In genomic region chr2:76648666-76649141, GRCm38 (mm10) we compare ENCODE assay signal across 8 mouse cellular contexts. TPM values are rescaled to one million over a fixed set of nuclear protein-coding genes. Genes with fewer than 3 reads are reported as not detected.
A peak's percentile ranks its signal among the peaks of the same experiment; 100 is the strongest.
DNase-seq lines count a peak whose midpoint lies in the region; ATAC-seq and TF ChIP-seq lines count a peak whose summit lies in the region.

No protein-coding gene starts in this region.

- peak overlapping the region; percentile 85 for H3K4me2 ChIP-seq in embryonic facial prominence, embryonic 14.5 days (ENCODE audit: low read depth, low read length)
- H3K4me2 ChIP-seq in limb, embryonic 12.5 days: peak overlapping the region; percentile 69

- DNase-seq in kidney, adult 2 months: no peak
- no peak for DNase-seq in kidney, adult 18-20 months
- DNase-seq in Muller cell, postnatal 12 days (ENCODE audit: inconsistent ontology term): peak; percentile 33
- DNase-seq in embryonic facial prominence, embryonic 14.5 days (ENCODE audit: low spot score): peak; percentile 27
- DNase-seq in naive thymus-derived CD4-positive, alpha-beta T cell, adult 2 months (ENCODE audit: low read depth): peak; percentile 19
- no peak for DNase-seq in thymus, postnatal 0 days (ENCODE audit: low spot score)
- no peak for DNase-seq in kidney, postnatal 25 days

- peak overlapping the region; percentile 63 for H3K9ac ChIP-seq in embryonic facial prominence, embryonic 14.5 days (ENCODE audit: low read depth, low read length)
- peak overlapping the region; percentile 55 for H3K9ac ChIP-seq in limb, embryonic 12.5 days (replicated peaks)

- no peak for TF ChIP-seq POLR2A in kidney, adult 2 months (IDR thresholded peaks at IDR 0.05; ENCODE audit: low read depth, low read length)

- no peaks in the 10 kb centered on the region for H3K27me3 ChIP-seq in kidney, adult 2 months (replicated peaks; ENCODE audit: control insufficient read depth, insufficient read depth, low read length)
- H3K27me3 ChIP-seq in embryonic facial prominence, embryonic 14.5 days (replicated peaks; ENCODE audit: control insufficient read depth, insufficient read depth, low read length): no peaks in the 10 kb centered on the region
- H3K27me3 ChIP-seq in limb, embryonic 12.5 days: no peaks in the 10 kb centered on the region

- no peaks in the 10 kb centered on the region for H3K9me3 ChIP-seq in embryonic facial prominence, embryonic 14.5 days (ENCODE audit: control insufficient read depth, low read length)
- H3K9me3 ChIP-seq in limb, embryonic 12.5 days: no peaks in the 10 kb centered on the region

- no peak for TF ChIP-seq CTCF in kidney, adult 2 months (conservative IDR thresholded peaks at IDR 0.05; ENCODE audit: insufficient read depth, insufficient read length, low read depth, low read length)

- ATAC-seq in embryonic facial prominence, embryonic 14.5 days (ENCODE audit: low read depth): peak; percentile 16; the same call in 1 of the 2 replicates
- ATAC-seq in limb, embryonic 12.5 days (ENCODE audit: insufficient number of reproducible peaks, insufficient read depth, low FRiP score, low TSS enrichment, low read depth): peak; percentile 40; the same call in 1 of the 2 replicates

- peak overlapping the region; percentile 43 for H3K4me3 ChIP-seq in kidney, adult 2 months (ENCODE audit: insufficient read depth, low read depth, low read length)
- H3K4me3 ChIP-seq in embryonic facial prominence, embryonic 14.5 days (ENCODE audit: low read depth, low read length): peak overlapping the region; percentile 90
- H3K4me3 ChIP-seq in limb, embryonic 12.5 days (replicated peaks): peak overlapping the region; percentile 81

- H3K27ac ChIP-seq in kidney, adult 2 months (ENCODE audit: insufficient read depth, low read depth, low read length): peak overlapping the region; percentile 32; the same call in 1 of the 2 replicates
- H3K27ac ChIP-seq in embryonic facial prominence, embryonic 14.5 days (replicated peaks; ENCODE audit: low read depth, low read length): peak overlapping the region; percentile 79
- H3K27ac ChIP-seq in limb, embryonic 12.5 days: peak overlapping the region; percentile 91

- 30% methylated on average over 13 of the region's 13 CpGs for WGBS in kidney, adult 2 months
- WGBS in embryonic facial prominence, embryonic 14.5 days: 27% methylated on average over 13 of the region's 13 CpGs
- 32% methylated on average over 13 of the region's 13 CpGs for WGBS in limb, embryonic 12.5 days

- H3K4me1 ChIP-seq in kidney, adult 2 months (ENCODE audit: control insufficient read depth, insufficient read depth, low read length): peaks cover 6% of the 10 kb centered on the region; the same call in 1 of the 2 replicates
- peaks cover 11% of the 10 kb centered on the region for H3K4me1 ChIP-seq in embryonic facial prominence, embryonic 14.5 days (ENCODE audit: control insufficient read depth, insufficient read depth, low read length)
- H3K4me1 ChIP-seq in limb, embryonic 12.5 days (replicated peaks): peaks cover 8% of the 10 kb centered on the region

- H3K36me3 ChIP-seq in kidney, adult 2 months (ENCODE audit: control insufficient read depth, insufficient read depth, low read length): no peaks in the 10 kb centered on the region
- no peaks in the 10 kb centered on the region for H3K36me3 ChIP-seq in embryonic facial prominence, embryonic 14.5 days (ENCODE audit: control insufficient read depth, insufficient read depth, low read length)
- peaks cover 8% of the 10 kb centered on the region; the same call in 1 of the 2 replicates for H3K36me3 ChIP-seq in limb, embryonic 12.5 days

RNA-seq across cellular contexts. Expression of gene Pjvk, which starts 0.4 kb away (rescaled TPM):
- 1.1 and 1.2 TPM in 2 replicates for polyA plus RNA-seq in kidney, adult 2 months (2012; rRNA removed)
- polyA plus RNA-seq in embryonic facial prominence, embryonic 14.5 days (2014; fragmentation: Nextera tagmentation; extraction: Ambion mirVana): 0.56 TPM in 1 of 2 replicates, not detected in the other
- polyA plus RNA-seq in limb, embryonic 12.5 days (2016; fragmentation: Nextera tagmentation; extraction: Ambion mirVana): 0.61 and 0.90 TPM in 2 replicates
- 0.12 and 0.21 TPM in 2 replicates for polyA plus RNA-seq in thymus, postnatal 0 days (2015; fragmentation: Nextera tagmentation; extraction: Ambion mirVana)

RNA-seq across cellular contexts. Expression of gene Prkra, which starts 0.9 kb away (rescaled TPM):
- polyA plus RNA-seq in kidney, adult 2 months (2012; rRNA removed): 15.3 and 17.0 TPM in 2 replicates
- 52.8 and 61.0 TPM in 2 replicates for polyA plus RNA-seq in embryonic facial prominence, embryonic 14.5 days (2014; fragmentation: Nextera tagmentation; extraction: Ambion mirVana)
- 82.8 and 86.5 TPM in 2 replicates for polyA plus RNA-seq in limb, embryonic 12.5 days (2016; fragmentation: Nextera tagmentation; extraction: Ambion mirVana)
- 15.4 and 18.6 TPM in 2 replicates for polyA plus RNA-seq in thymus, postnatal 0 days (2015; fragmentation: Nextera tagmentation; extraction: Ambion mirVana)

RNA-seq across cellular contexts. Expression of gene Fkbp7, which starts 24.2 kb away (rescaled TPM):
- polyA plus RNA-seq in kidney, adult 2 months (2012; rRNA removed): 2.9 and 4.0 TPM in 2 replicates
- polyA plus RNA-seq in embryonic facial prominence, embryonic 14.5 days (2014; fragmentation: Nextera tagmentation; extraction: Ambion mirVana): 128 and 157 TPM in 2 replicates
- 59.5 and 66.4 TPM in 2 replicates for polyA plus RNA-seq in limb, embryonic 12.5 days (2016; fragmentation: Nextera tagmentation; extraction: Ambion mirVana)
- polyA plus RNA-seq in thymus, postnatal 0 days (2015; fragmentation: Nextera tagmentation; extraction: Ambion mirVana): 14.2 and 14.4 TPM in 2 replicates

RNA-seq across cellular contexts. Expression of gene Plekha3, which starts 26.4 kb away (rescaled TPM):
- 22.3 and 23.9 TPM in 2 replicates for polyA plus RNA-seq in kidney, adult 2 months (2012; rRNA removed)
- 11.9 and 13.3 TPM in 2 replicates for polyA plus RNA-seq in embryonic facial prominence, embryonic 14.5 days (2014; fragmentation: Nextera tagmentation; extraction: Ambion mirVana)
- 14.3 and 14.7 TPM in 2 replicates for polyA plus RNA-seq in limb, embryonic 12.5 days (2016; fragmentation: Nextera tagmentation; extraction: Ambion mirVana)
- polyA plus RNA-seq in thymus, postnatal 0 days (2015; fragmentation: Nextera tagmentation; extraction: Ambion mirVana): 10.2 and 11.0 TPM in 2 replicates

Comparison
In these comparisons a context has a peak if more than half of its experiments do, and no peak if none do; other contexts are left out.
1. DNase-seq: peak in Muller cell, postnatal 12 days (single experiment), embryonic facial prominence, embryonic 14.5 days (single experiment) and naive thymus-derived CD4-positive, alpha-beta T cell, adult 2 months (single experiment); none in kidney, adult 2 months (single experiment), kidney, adult 18-20 months (single experiment), thymus, postnatal 0 days (single experiment) and kidney, postnatal 25 days (0 of 2).
2. H3K27ac ChIP-seq: peak in every context shown above with its lines; median percentile 91 in limb, embryonic 12.5 days; 79 in embryonic facial prominence, embryonic 14.5 days; 32 in kidney, adult 2 months.
3. Peak in every context shown above with its lines, with median percentiles within 50 percentile points of each other: H3K4me3 ChIP-seq.